Mouse (Mus musculus): ENCODE measurements around the gene Etl4.

The Etl4 gene

DNA sequence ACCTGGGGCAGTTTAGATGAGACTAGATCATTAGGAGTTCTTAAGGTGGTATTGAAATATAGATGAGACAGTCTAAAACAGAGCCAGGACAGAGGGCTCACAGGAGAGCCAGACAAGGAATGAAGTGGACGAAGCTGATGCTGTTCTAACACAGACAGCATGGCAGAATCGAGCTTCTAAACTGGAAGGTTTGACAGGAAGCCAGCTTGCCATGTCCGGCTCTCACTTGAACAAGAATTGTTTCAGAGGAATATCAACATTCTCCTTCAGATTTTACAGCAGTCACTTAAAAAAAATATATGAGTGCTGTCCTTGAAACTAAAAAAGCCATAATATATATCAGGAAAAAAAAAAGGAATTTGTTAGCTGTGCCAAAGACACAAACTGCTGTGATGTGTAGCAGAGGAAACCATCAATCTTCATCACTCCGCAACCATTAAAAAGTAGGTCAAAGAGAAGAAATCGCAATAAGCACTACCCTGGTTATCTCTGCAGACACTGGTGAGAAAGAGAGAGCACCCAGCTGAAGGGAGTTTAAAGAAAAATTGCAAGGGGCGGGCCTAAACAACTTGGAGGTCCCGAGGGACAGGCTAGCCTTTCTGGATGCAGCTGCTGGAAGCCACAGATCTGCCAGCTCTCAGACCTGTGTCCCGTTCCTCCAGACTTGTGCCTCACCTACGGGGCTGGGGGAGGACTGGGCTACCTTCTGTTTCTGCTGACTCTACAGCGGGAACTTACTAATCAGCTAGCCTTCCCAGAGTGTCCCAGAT, 534.3 kb downstream of the Etl4 start:
- no peak for DNase-seq (ENCODE audit: low spot score in 2 of 2)

DNA sequence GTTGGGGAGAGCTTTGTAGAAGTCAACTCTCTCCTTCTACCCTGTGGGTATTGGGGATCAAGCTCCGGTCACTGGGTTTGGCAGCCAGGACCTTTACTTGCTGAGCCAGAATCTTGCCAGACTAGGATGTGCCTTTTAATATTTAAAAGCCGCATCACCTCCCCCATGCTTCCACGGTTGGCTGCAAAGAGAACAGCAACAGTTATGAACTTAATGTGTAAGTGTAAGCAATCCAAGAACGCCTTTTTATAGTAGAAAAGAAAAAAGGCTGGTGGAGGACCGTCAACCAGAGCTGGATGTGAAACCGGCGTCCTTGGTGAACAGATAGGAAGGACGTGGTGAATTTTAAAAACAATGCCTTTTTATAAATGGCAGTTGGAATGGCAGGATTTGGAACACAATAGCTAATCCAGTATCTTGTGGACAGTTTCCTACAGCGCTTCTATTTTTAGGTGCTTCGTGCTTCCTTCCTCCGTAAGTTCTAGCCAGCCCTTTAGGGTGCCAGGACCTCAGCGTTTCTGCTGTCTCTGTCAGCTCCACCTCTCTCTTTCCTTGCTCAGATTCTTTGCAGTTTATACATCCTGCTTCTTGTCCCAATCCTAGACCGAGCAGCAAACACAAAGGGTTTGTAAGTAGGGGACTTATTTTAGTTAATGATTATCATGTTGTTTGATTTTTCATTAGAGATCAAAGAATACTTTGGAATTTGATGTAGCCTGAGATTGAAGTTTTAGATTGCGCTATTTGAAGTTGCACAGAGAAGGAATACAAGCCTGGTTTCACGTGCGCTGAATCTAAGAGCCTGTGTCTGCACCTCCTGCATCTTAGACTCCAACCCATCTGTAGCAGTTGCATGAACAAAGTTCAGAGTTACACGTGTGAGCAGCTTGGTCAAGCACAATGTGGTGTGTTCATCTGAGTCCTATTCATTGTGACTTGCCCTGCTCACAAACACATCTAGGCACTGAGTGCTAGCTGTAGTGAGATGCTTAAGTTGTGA, 535.9 kb downstream of the Etl4 start:
- DNase-seq (ENCODE audit: low spot score in 2 of 2) = no peak

- no peak for DNase-seq (ENCODE audit: low spot score in 2 of 2)
Observed at GRCm38 (mm10) chr2:20446180-20446579, 536.6 kb downstream of the Etl4 start.

DNA sequence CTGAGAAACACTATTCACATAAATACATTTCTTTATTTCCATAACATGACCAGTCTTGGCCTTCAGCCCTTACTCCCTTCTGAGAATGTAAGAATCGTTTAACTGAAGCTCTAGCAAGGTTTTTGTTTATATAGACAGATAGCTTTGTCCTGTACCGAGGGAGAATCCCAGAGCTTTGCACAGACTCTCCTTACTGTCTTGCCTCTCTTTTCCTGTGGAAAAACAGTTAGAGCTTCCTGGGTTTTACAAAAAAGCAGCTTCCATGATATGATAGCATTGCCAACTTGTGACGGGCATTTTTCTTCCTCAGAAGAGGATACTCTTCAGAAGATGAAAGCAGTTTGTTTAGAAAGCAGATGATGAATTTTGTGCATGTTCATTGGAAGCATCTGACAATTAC, 541.4 kb downstream of the Etl4 start:
- DNase-seq (ENCODE audit: low spot score in 2 of 2) = no peak

GRCm38 (mm10) chr2:20453506-20454206, 544.1 kb downstream of the Etl4 start:
- DNase-seq (ENCODE audit: low spot score in 2 of 2) = no peak

- DNase-seq (ENCODE audit: low spot score in 2 of 2) = no peak
Observed at GRCm38 (mm10) chr2:20479199-20479598, 569.6 kb downstream of the Etl4 start.

GRCm38 (mm10) chr2:20486137-20486788, 576.7 kb downstream of the Etl4 start:
- no peak for DNase-seq (ENCODE audit: low spot score in 2 of 2)

GRCm38 (mm10) chr2:20489090-20489489, 579.5 kb downstream of the Etl4 start:
- DNase-seq (ENCODE audit: low spot score in 2 of 2) = no peak

GRCm38 (mm10) chr2:20492125-20492524, 582.5 kb downstream of the Etl4 start:
- DNase-seq (ENCODE audit: low spot score in 2 of 2) = no peak

DNA sequence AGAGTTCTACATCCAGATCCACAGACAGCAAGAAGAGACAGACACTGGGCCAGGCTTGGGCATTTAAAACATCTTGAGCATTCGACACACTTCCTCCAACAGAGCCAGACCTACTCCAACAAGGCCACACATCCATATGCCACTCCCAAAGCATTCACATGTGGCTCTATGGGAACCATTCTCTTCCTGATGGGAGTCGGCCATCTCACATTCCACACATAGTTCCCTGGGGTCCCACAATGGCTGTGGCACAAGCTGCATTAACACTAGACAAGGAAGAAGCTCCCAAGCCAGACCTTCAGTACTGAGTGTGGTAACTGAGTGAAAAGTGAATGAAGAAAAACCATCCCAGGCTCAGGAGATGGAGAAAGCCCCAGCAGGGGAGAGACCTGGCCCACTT, 584.2 kb downstream of the Etl4 start:
- DNase-seq (ENCODE audit: low spot score in 2 of 2) = no peak

- peak; percentile 14 to 34 for DNase-seq (ENCODE audit: low spot score in 2 of 2)
Observed at GRCm38 (mm10) chr2:20494666-20495065, 585.1 kb downstream of the Etl4 start.

DNA sequence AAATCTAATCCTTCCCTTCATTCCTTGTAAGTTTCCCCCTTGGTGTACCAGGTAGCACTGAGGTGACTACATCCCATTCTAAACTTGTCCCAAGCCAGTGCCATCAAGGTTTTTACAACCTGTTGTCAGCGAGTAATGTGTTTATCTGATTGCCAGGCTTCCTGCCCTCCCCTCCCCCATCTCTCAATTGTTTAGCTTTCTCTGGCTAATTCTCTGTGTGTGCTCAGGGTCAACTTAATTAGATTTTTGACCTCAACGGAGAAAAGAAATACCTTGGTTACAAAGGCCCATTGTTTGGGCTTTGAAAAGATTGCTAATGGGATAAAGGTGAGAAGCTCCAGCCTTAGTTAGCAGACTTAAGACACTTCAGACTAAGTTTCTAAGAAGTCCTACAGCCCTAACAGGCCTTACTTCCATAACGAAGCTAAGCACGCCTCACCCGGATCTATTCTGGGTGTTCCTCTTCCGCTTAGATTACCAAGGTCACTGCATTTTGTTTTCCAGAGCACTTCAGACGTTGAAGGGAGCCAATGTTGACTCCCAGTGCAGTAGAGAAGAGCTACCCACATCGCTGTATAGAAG, 586.7 kb downstream of the Etl4 start:
- DNase-seq (ENCODE audit: low spot score in 2 of 2) = no peak

DNA sequence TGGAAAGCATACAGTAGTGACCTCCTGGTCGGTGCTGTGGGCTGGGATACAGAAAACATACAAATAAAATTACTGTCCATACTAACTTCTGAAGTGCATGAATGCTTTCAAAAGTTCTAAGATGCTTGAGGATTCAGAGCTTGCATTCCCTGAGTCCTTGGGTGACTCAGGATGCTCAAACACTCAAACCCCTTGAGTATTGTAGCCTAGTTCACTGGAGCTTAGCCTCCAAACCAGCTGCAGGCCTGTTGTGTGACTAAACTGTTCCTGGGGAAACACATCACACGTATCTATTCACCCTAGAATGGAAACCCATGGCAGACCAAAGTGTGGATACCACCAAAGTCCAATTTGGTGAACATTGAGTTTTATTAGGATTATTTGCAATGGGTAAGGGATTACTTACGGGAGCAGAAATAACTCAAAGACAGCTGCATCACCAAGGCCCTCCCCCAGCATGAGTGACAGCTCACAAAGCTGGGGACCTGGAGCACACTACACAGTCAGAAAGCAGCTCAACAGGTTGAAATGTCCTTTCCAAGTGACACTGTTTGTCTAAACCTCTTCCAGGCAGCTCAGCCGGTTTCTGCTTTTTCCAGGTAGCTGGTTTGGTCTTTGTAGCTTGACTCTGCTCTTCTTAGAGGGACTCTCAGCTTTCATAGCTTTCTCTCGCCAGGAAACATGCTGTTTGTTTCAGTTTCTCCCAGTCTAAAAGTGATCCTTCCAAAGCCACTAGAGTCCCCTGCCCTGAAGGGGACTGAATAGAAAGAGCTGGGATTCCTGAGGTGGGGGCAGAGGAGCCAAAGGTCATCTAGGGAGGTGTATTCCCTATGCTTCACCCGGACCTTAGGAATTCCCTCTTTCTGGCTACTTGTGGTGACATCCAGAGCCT, 598.5 kb downstream of the Etl4 start:
- no peak for DNase-seq (ENCODE audit: low spot score in 2 of 2)

- DNase-seq (ENCODE audit: low spot score in 2 of 2) = no peak
Observed at GRCm38 (mm10) chr2:20508724-20509052, 599.1 kb downstream of the Etl4 start.

DNA sequence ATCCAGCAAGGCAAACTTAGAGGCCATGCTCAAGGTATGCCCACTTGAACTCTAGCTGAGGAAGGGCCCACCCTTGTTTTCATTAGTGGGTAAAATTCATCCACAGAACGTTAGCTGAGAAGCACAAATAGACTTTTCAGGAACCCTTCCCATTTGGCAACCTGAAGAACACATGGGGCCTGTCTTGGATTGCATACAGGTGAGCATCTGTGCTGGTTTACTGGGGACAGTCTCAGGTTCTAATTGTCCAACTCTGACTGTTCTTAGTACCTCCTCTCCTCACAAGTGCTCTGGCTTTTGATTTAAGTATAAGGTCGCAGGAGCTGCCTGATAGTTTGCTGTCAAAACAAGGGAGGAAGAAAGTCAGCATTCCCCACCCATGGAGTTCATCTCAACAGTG, 600.5 kb downstream of the Etl4 start:
- no peak for DNase-seq (ENCODE audit: low spot score in 2 of 2)

GRCm38 (mm10) chr2:20516270-20516865, 606.8 kb downstream of the Etl4 start:
- no peak for DNase-seq (ENCODE audit: low spot score in 2 of 2)

DNA sequence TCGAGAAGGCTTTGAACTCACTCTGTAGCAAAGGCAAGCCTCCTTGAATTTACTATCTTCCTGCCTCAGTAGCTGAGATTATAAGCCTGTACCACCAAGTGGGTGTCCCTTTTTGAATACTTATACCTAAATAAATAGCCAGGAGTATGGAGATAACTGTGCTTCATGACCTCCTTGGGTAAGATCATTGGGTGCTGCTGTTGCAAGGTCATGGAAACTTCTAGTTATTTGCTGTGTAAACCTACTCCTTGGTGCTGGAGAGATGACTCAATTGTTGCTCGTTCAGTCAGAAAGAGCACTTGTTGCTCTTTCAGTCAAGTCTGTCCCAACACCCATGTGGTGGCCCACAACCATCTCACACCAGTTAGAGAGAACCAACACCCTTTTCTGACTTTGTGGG, 608.3 kb downstream of the Etl4 start:
- no peak for DNase-seq (ENCODE audit: low spot score in 2 of 2)

- no peak for DNase-seq (ENCODE audit: low spot score in 2 of 2)
Observed at GRCm38 (mm10) chr2:20518506-20518905, 608.9 kb downstream of the Etl4 start.

GRCm38 (mm10) chr2:20519447-20520098, 610.0 kb downstream of the Etl4 start:
- no peak for DNase-seq (ENCODE audit: low spot score in 2 of 2)

Measured in right cerebral cortex, postnatal 36 days (tissue).